Mouse (Mus musculus) liver, embryonic 14.5 days (tissue): ENCODE measurements around the gene Fbxo46. TPM values are rescaled to one million over a fixed set of nuclear protein-coding genes. Genes with fewer than 3 reads are reported as not detected.
"Not testable (repeated sequence)": the region's sequence is repeated elsewhere in the genome, so short reads cannot be mapped to it uniquely, and the experiment has no call there.

Experiments
- ATAC-seq: fragments of 200-750 bp; cut with Nextera tagmentation; 2 replicates; pipeline ENCODE4 v1.8.0; 2017; ENCODE audit warnings: moderate number of reproducible peaks, mild to moderate bottlenecking, moderate library complexity; ENCODE audit not compliant: insufficient read depth
- DNase-seq, 3 experiments: peaks; one replicate each; pipeline ENCODE4 v3.0.0-alpha.2; 2012 to 2013; ENCODE audit warnings: low read depth in 3 of 3, low spot score in 3 of 3
- H3K27ac ChIP-seq: fragments of 300-500 bp; sonication (generic); 2 replicates; pipeline ENCODE4 v1.5.1; 2014; ENCODE audit warnings: moderate library complexity, mild to moderate bottlenecking, control low read depth, inconsistent platforms
- H3K27me3 ChIP-seq: fragments of 300-500 bp; sonication (generic); 2 replicates; pipeline ENCODE4 v1.6.1; 2014; ENCODE audit warnings: mild to moderate bottlenecking, low read length, moderate library complexity; ENCODE audit not compliant: control insufficient read depth, insufficient read depth
- H3K36me3 ChIP-seq: fragments of 300-500 bp; sonication (generic); replicated peaks from 2 replicates; pipeline ENCODE4 v1.6.1; 2014; ENCODE audit warnings: low read depth; ENCODE audit not compliant: control insufficient read depth, insufficient read depth
- H3K4me1 ChIP-seq, 2 experiments: fragments of 200-500 bp in 1 of 2; fragments of 300-500 bp in 1 of 2; sonication (generic) in 1 of 2; replicated peaks; 2 replicates each; pipeline ENCODE4 v1.6.1; 2012 to 2014; ENCODE audit warnings: antibody characterized with exemption in 1 of 2, inconsistent platforms in 1 of 2, low read length in 1 of 2; ENCODE audit not compliant: control insufficient read depth in 2 of 2, insufficient read depth in 2 of 2
- H3K4me2 ChIP-seq: fragments of 300-500 bp; sonication (generic); 2 replicates; pipeline ENCODE4 v1.6.1; 2014; ENCODE audit warnings: low read depth, mild to moderate bottlenecking, control low read depth, moderate library complexity
- H3K4me3 ChIP-seq, 2 experiments: fragments of 200-500 bp in 1 of 2; fragments of 300-500 bp in 1 of 2; sonication (generic) in 1 of 2; 2 replicates each; pipeline ENCODE4 v1.5.1; 2012 to 2014; ENCODE audit warnings: low read depth in 2 of 2, low read length in 2 of 2, mild to moderate bottlenecking in 2 of 2, control low read depth in 1 of 2, inconsistent platforms in 1 of 2, moderate library complexity in 1 of 2; ENCODE audit not compliant: insufficient read depth in 1 of 2
- H3K9ac ChIP-seq: fragments of 300-500 bp; sonication (generic); replicated peaks from 2 replicates; pipeline ENCODE4 v1.6.1; 2014; ENCODE audit warnings: mild to moderate bottlenecking, control low read depth, moderate library complexity
- H3K9me3 ChIP-seq: fragments of 300-500 bp; sonication (generic); 2 replicates; pipeline ENCODE4 v1.6.1; 2016; ENCODE audit warnings: low read length, mixed read lengths; ENCODE audit not compliant: control insufficient read depth
- CTCF ChIP-seq: IDR thresholded peaks from 2 replicates; pipeline ENCODE4 v1.5.1; 2016; ENCODE audit warnings: antibody characterized with exemption, low read depth, control low read depth
- EP300 ChIP-seq: IDR thresholded peaks from 2 replicates; pipeline ENCODE4 v1.6.1; 2016; ENCODE audit warnings: antibody characterized with exemption, low read depth
- whole genome bisulfite sequencing: fragments of 180-500 bp; shearing (Covaris S2); extraction: QIAGEN DNeasy Blood & Tissue Kit; methylation state at CpG from one replicate; pipeline ENCODE4 v1.1.7; 2014; ENCODE audit not compliant: insufficient replicate concordance; 5-methylcytosine and 5-hydroxymethylcytosine counted together
- polyA plus RNA-seq, 2 experiments: library from polyadenylated mRNA; depleted of rRNA in 1 of 2; stranded (reverse) in 1 of 2; unstranded in 1 of 2; fragments of >200 nt; fragmentation: Nextera tagmentation in 1 of 2; extraction: Ambion mirVana in 1 of 2; gene quantifications; 2 replicates each; pipeline versions ENCODE4 v1.2.1 to v1.2.3; 2012 to 2014

Fbxo46 gene
- polyA plus RNA-seq (2012; rRNA removed) = 2.0 and 2.6 TPM in 2 replicates
- polyA plus RNA-seq (2014; fragmentation: Nextera tagmentation; extraction: Ambion mirVana) = 2.6 and 3.0 TPM in 2 replicates

- 1% methylated on average over 34 of the region's 34 CpGs for WGBS
- peak within 1 kb of the TSS; percentile 94 for H3K4me2 ChIP-seq
- H3K9ac ChIP-seq = peak within 1 kb of the TSS; percentile 76
- DNase-seq (peak; percentile 92 to 95 (median 94)), ATAC-seq (peak; percentile 95)
- peaks cover 7% of the 10 kb centered on the region for H3K27me3 ChIP-seq
- no peak within 1 kb of the TSS; the same call in 1 of the 2 replicates for H3K27ac ChIP-seq
- TF ChIP-seq CTCF (no peak), EP300 (no peak)
- H3K4me3 ChIP-seq = peak within 1 kb of the TSS; percentile 88 to 91
- no peaks in the 10 kb centered on the region for H3K36me3 ChIP-seq
- peaks cover 4% of the 10 kb centered on the region for H3K9me3 ChIP-seq
- H3K4me1 ChIP-seq = peaks cover 11 to 18% of the 10 kb centered on the region in 2 experiments
Observed at GRCm38 (mm10) chr7:19119631-19120429, at the start of gene Fbxo46. Fbxo46 (plus strand) TSS chr7:19119859.

- 27% methylated on average over 3 of the region's 3 CpGs for WGBS
- not testable (repeated sequence) for H3K9ac ChIP-seq, H3K36me3 ChIP-seq, ATAC-seq, H3K4me3 ChIP-seq, H3K27ac ChIP-seq, DNase-seq, H3K9me3 ChIP-seq, H3K4me1 ChIP-seq, H3K4me2 ChIP-seq
- TF ChIP-seq CTCF = peak; percentile 42; the same call in 1 of the 2 replicates
- H3K27me3 ChIP-seq = peaks cover 15% of the 10 kb centered on the region
Observed at GRCm38 (mm10) chr7:19071024-19071423, 48.6 kb upstream of the Fbxo46 start.

GRCm38 (mm10) chr7:19073504-19073903 is 46.2 kb upstream of the Fbxo46 start:
- Histone ChIP-seq H3K4me3 (no peak overlapping the region), H3K9ac (no peak overlapping the region), H3K9me3 (no peaks in the 10 kb centered on the region), H3K27ac (no peak overlapping the region), H3K4me1 (peaks cover 8 to 20% of the 10 kb centered on the region in 2 experiments), H3K27me3 (peaks cover 2% of the 10 kb centered on the region; the same call in 1 of the 2 replicates), H3K4me2 (no peak overlapping the region), H3K36me3 (0 out of 2 replicates have a peak, but pooled peaks cover 2% of the 10 kb centered on the region)
- ATAC-seq = no peak
- no peak for DNase-seq
- WGBS = 75% methylated on average over 9 of the region's 9 CpGs
- no peak for TF ChIP-seq EP300
- peak; percentile 87 for TF ChIP-seq CTCF

DNA sequence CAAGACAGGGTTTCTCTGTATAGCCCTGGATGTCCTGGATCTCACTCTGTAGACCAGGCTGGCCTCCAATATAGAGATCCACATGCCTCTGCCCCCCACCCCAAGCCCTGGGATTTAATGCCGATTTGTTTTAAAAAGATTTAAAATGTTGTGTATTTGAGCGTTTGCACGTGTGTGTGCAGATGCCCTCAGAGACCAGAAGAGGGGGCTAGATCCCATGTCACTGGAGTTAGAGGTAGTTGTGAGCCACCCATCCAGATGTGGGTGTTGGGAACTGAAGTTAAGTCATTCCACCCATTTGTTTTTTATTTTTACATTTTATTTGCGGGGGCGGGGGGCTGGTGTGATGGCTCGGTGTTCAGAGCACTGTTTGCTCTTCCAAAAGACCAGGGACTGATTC is 45.2 kb upstream of the Fbxo46 start:
- H3K9ac ChIP-seq = no peak overlapping the region
- 0 out of 2 replicates have a peak, but pooled peaks cover 2% of the 10 kb centered on the region for H3K36me3 ChIP-seq
- H3K4me1 ChIP-seq = peaks cover 8 to 20% of the 10 kb centered on the region in 2 experiments
- no peak overlapping the region for H3K4me2 ChIP-seq
- TF ChIP-seq EP300 (no peak), CTCF (peak; percentile 35; the same call in 1 of the 2 replicates)
- no peak overlapping the region for H3K27ac ChIP-seq
- ATAC-seq = no peak
- H3K4me3 ChIP-seq = no peak overlapping the region
- peaks cover 2% of the 10 kb centered on the region; the same call in 1 of the 2 replicates for H3K27me3 ChIP-seq
- WGBS = 79% methylated on average over 6 of the region's 6 CpGs
- H3K9me3 ChIP-seq = no peaks in the 10 kb centered on the region
- DNase-seq = no peak

GRCm38 (mm10) chr7:19075231-19075630 is 44.4 kb upstream of the Fbxo46 start:
- H3K9me3 ChIP-seq = no peaks in the 10 kb centered on the region
- H3K27me3 ChIP-seq = peaks cover 2% of the 10 kb centered on the region; the same call in 1 of the 2 replicates
- no peak for TF ChIP-seq CTCF
- no peak for TF ChIP-seq EP300
- H3K27ac ChIP-seq = no peak overlapping the region
- peaks cover 2% of the 10 kb centered on the region; the same call in 1 of the 2 replicates for H3K36me3 ChIP-seq
- H3K9ac ChIP-seq = peak overlapping the region; percentile 79
- ATAC-seq (no peak), DNase-seq (no peak)
- H3K4me2 ChIP-seq = peak overlapping the region; percentile 95
- H3K4me3 ChIP-seq = peak overlapping the region; percentile 70 to 85; a peak in 3 of 4 replicates
- H3K4me1 ChIP-seq = peaks cover 8 to 20% of the 10 kb centered on the region in 2 experiments
- 56% methylated on average over 5 of the region's 5 CpGs for WGBS
